Mouse (Mus musculus): ENCODE data around the gene Inca1.

DNA sequence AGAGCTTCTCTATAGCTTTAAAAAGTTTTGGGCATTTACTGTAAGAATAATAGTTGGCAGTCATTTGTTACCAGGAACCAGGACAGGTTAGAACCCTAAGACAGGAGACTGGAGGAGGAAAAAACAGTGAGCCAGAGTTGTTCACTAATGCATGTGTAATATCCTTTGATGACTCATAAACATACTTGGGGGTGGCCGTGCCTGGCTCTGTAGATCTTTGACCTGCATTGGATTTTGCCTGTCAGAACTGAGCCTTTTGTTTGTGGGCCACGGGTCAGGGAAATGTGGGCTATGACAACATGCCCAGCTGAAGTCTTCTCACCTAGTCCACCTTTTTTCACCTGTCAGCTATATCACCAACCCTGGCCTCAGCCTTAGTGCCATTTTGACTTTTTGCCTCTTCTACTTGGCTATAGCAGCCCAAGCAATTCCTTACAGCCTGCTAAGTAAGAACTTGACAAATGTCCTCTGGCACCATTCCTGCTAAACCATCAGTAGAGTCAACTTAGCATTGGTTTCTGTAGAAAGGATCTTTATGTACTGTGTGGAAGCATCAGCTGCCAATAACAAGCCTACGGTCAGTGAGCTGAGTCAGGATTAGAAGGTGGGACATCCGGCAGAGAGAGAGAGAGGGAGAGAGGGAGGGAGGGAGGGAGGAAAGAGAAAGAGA, 48.1 kb upstream of the Inca1 start:
- no peak for TF ChIP-seq CTCF (conservative IDR thresholded peaks at IDR 0.05 in 1 of 2, IDR thresholded peaks at IDR 0.05 in 1 of 2; ENCODE audit: low read depth in 2 of 2, low read length in 2 of 2)
- no peak for TF ChIP-seq BHLHE40 (IDR thresholded peaks at IDR 0.05; ENCODE audit: low read depth, low read length)
- no peak for TF ChIP-seq TBP (conservative IDR thresholded peaks at IDR 0.05; ENCODE audit: low read depth, low read length)
- TF ChIP-seq POLR2A (IDR thresholded peaks at IDR 0.05; ENCODE audit: low read depth, low read length): no peak
- TF ChIP-seq ZMIZ1 (IDR thresholded peaks at IDR 0.05; ENCODE audit: low read depth, low read length): no peak
- no peak for TF ChIP-seq MYC (IDR thresholded peaks at IDR 0.05; ENCODE audit: low read depth, low read length)
- peak; percentile 56 for TF ChIP-seq EP300 (IDR thresholded peaks at IDR 0.05; ENCODE audit: low read length)
